Mouse (Mus musculus) embryonic facial prominence, embryonic 13.5 days (tissue): ENCODE measurements around the gene Fam71e2. TPM values are rescaled to one million over a fixed set of nuclear protein-coding genes. Genes with fewer than 3 reads are reported as not detected.

Source experiments
- ATAC-seq: fragments of 200-750 bp; cut with Nextera tagmentation; 2 replicates; pipeline ENCODE4 v1.8.0; 2017; ENCODE audit warnings: low read depth; ENCODE audit not compliant: insufficient number of reproducible peaks, insufficient read depth, low FRiP score, low TSS enrichment
- H3K27ac ChIP-seq: fragments of 300-500 bp; sonication (generic); 2 replicates; pipeline ENCODE4 v1.5.1; 2015; ENCODE audit warnings: moderate library complexity, mild to moderate bottlenecking, inconsistent platforms
- H3K27me3 ChIP-seq: fragments of 300-500 bp; sonication (generic); 2 replicates; pipeline ENCODE4 v1.6.1; 2015; ENCODE audit warnings: mild to moderate bottlenecking, inconsistent platforms
- H3K36me3 ChIP-seq: fragments of 300-500 bp; sonication (generic); 2 replicates; pipeline ENCODE4 v1.6.1; 2015; ENCODE audit warnings: mild to moderate bottlenecking, inconsistent platforms
- H3K4me1 ChIP-seq: fragments of 300-500 bp; sonication (generic); 2 replicates; pipeline ENCODE4 v1.6.1; 2015; ENCODE audit warnings: inconsistent platforms
- H3K4me2 ChIP-seq: fragments of 300-500 bp; sonication (generic); 2 replicates; pipeline ENCODE4 v1.6.1; 2015; ENCODE audit warnings: moderate library complexity, mild to moderate bottlenecking, inconsistent platforms
- H3K4me3 ChIP-seq: fragments of 300-500 bp; sonication (generic); 2 replicates; pipeline ENCODE4 v1.5.1; 2015; ENCODE audit warnings: mild to moderate bottlenecking, inconsistent platforms
- H3K9ac ChIP-seq: fragments of 300-500 bp; sonication (generic); 2 replicates; pipeline ENCODE4 v1.6.1; 2015; ENCODE audit warnings: mild to moderate bottlenecking, inconsistent platforms
- H3K9me3 ChIP-seq: fragments of 300-500 bp; sonication (generic); 2 replicates; pipeline ENCODE4 v1.6.1; 2016; ENCODE audit warnings: inconsistent platforms
- WGBS: fragments of 180-500 bp; shearing (Covaris S2); methylation state at CpG from one replicate; pipeline ENCODE4 v1.1.7; 2015; ENCODE audit warnings: mixed read lengths; 5-methylcytosine and 5-hydroxymethylcytosine counted together
- polyA plus RNA-seq: library from polyadenylated mRNA; unstranded; fragments of >200 nt; fragmentation: Nextera tagmentation; extraction: Ambion mirVana; gene quantifications from 2 replicates; pipeline ENCODE4 v1.2.1, GENCODE M21; 2015

Fam71e2 gene
- polyA plus RNA-seq, 1 experiment from 2014 or later: not detected

- peaks cover 68% of the 10 kb centered on the region for H3K27me3 ChIP-seq
- H3K9ac ChIP-seq: peak overlapping the region; percentile 55
- no peaks in the 10 kb centered on the region for H3K36me3 ChIP-seq
- H3K9me3 ChIP-seq: no peaks in the 10 kb centered on the region
- H3K4me1 ChIP-seq: peaks cover 17% of the 10 kb centered on the region
- H3K4me2 ChIP-seq: peak overlapping the region; percentile 60
- ATAC-seq: peak; percentile 65; the same call in 1 of the 2 replicates
- peak overlapping the region; percentile 41 for H3K4me3 ChIP-seq
- 1% methylated on average over 52 of the region's 56 CpGs for WGBS
- no peak overlapping the region for H3K27ac ChIP-seq
Measured at GRCm38 (mm10) chr7:4776861-4777830, 6.0 kb upstream of the Fam71e2 start.

- ATAC-seq: no peak
- H3K4me3 ChIP-seq: no peak overlapping the region
- no peaks in the 10 kb centered on the region for H3K36me3 ChIP-seq
- H3K4me1 ChIP-seq: peaks cover 17% of the 10 kb centered on the region
- no peak overlapping the region for H3K9ac ChIP-seq
- H3K9me3 ChIP-seq: no peaks in the 10 kb centered on the region
- 51% methylated on average over 10 of the region's 10 CpGs for WGBS
- H3K27me3 ChIP-seq: peaks cover 60% of the 10 kb centered on the region
- H3K27ac ChIP-seq: no peak overlapping the region
- no peak overlapping the region for H3K4me2 ChIP-seq
Measured at GRCm38 (mm10) chr7:4776131-4776530, 5.0 kb upstream of the Fam71e2 start.

- Histone ChIP-seq H3K27me3 (no peaks in the 10 kb centered on the region), H3K36me3 (no peaks in the 10 kb centered on the region), H3K4me3 (no peak overlapping the region), H3K9ac (no peak overlapping the region), H3K4me2 (no peak overlapping the region), H3K27ac (no peak overlapping the region), H3K4me1 (peaks cover 9% of the 10 kb centered on the region; the same call in 1 of the 2 replicates), H3K9me3 (no peaks in the 10 kb centered on the region)
- no peak for ATAC-seq
- WGBS: 10% methylated on average over 4 of the region's 4 CpGs
Measured at GRCm38 (mm10) chr7:4764946-4765710, 6.0 kb downstream of the Fam71e2 start.

- Histone ChIP-seq H3K4me3 (no peak overlapping the region), H3K4me1 (no peaks in the 10 kb centered on the region), H3K9ac (no peak overlapping the region), H3K36me3 (no peaks in the 10 kb centered on the region), H3K27ac (no peak overlapping the region), H3K27me3 (no peaks in the 10 kb centered on the region), H3K4me2 (no peak overlapping the region), H3K9me3 (no peaks in the 10 kb centered on the region)
- ATAC-seq: no peak
- WGBS: 54% methylated on average over 1 of the region's 1 CpGs
Measured at GRCm38 (mm10) chr7:4759670-4760069, 11.4 kb downstream of the Fam71e2 start.

- 3% methylated on average over 24 of the region's 24 CpGs for whole genome bisulfite sequencing
- peak within 1 kb of the TSS; percentile 87 for H3K27ac ChIP-seq
- peaks cover 3% of the 10 kb centered on the region; the same call in 1 of the 2 replicates for H3K36me3 ChIP-seq
Measured at GRCm38 (mm10) chr7:4752821-4753570, 18.1 kb downstream of the Fam71e2 start, which contains the start of gene Cox6b2. Cox6b2 (minus strand) TSS chr7:4753094.

GRCm38 (mm10) chr7:4751971-4752820 is 18.9 kb downstream of the Fam71e2 start:
- Histone ChIP-seq H3K36me3 (peaks cover 4% of the 10 kb centered on the region; the same call in 1 of the 2 replicates), H3K27ac (peak overlapping the region; percentile 87), H3K9ac (peak overlapping the region; percentile 44), H3K9me3 (no peaks in the 10 kb centered on the region), H3K4me3 (peak overlapping the region; percentile 48), H3K4me1 (peaks cover 16% of the 10 kb centered on the region), H3K27me3 (no peaks in the 10 kb centered on the region), H3K4me2 (peak overlapping the region; percentile 66)
- ATAC-seq: peak; percentile 79
- WGBS: 1% methylated on average over 30 of the region's 30 CpGs

More at GRCm38 (mm10) chr7:4752821-4753570, 18.1 kb downstream of the Fam71e2 start, which contains the start of gene Cox6b2:
- peak within 1 kb of the TSS; percentile 66 for H3K4me2 ChIP-seq
- no peaks in the 10 kb centered on the region for H3K9me3 ChIP-seq
- peak within 1 kb of the TSS; percentile 48 for H3K4me3 ChIP-seq
- H3K4me1 ChIP-seq: peaks cover 16% of the 10 kb centered on the region
- peak within 1 kb of the TSS; percentile 44 for H3K9ac ChIP-seq
- peak; percentile 89 for ATAC-seq
- no peaks in the 10 kb centered on the region for H3K27me3 ChIP-seq

GRCm38 (mm10) chr7:4749169-4749568 is 21.9 kb downstream of the Fam71e2 start:
- peaks cover 16% of the 10 kb centered on the region for H3K4me1 ChIP-seq
- no peak overlapping the region for H3K27ac ChIP-seq
- peaks cover 30% of the 10 kb centered on the region for H3K36me3 ChIP-seq
- no peak overlapping the region for H3K4me2 ChIP-seq
- WGBS: 79% methylated on average over 2 of the region's 2 CpGs
- no peak overlapping the region for H3K9ac ChIP-seq
- no peak overlapping the region for H3K4me3 ChIP-seq
- no peaks in the 10 kb centered on the region for H3K27me3 ChIP-seq
- no peaks in the 10 kb centered on the region for H3K9me3 ChIP-seq
- ATAC-seq: no peak

GRCm38 (mm10) chr7:4748321-4748720 is 22.8 kb downstream of the Fam71e2 start:
- WGBS: 79% methylated on average over 4 of the region's 4 CpGs
- peaks cover 16% of the 10 kb centered on the region for H3K4me1 ChIP-seq
- ATAC-seq: no peak

GRCm38 (mm10) chr7:4747156-4747899 is 23.8 kb downstream of the Fam71e2 start:
- H3K4me2 ChIP-seq: no peak overlapping the region
- H3K27me3 ChIP-seq: no peaks in the 10 kb centered on the region
- no peak overlapping the region for H3K9ac ChIP-seq
- no peak for ATAC-seq
- H3K4me1 ChIP-seq: peaks cover 13% of the 10 kb centered on the region
- H3K9me3 ChIP-seq: no peaks in the 10 kb centered on the region
- H3K36me3 ChIP-seq: peaks cover 49% of the 10 kb centered on the region
- H3K4me3 ChIP-seq: no peak overlapping the region
- WGBS: 76% methylated on average over 9 of the region's 9 CpGs
- H3K27ac ChIP-seq: no peak overlapping the region

More at GRCm38 (mm10) chr7:4748321-4748720, 22.8 kb downstream of the Fam71e2 start:
- Histone ChIP-seq H3K27me3 (no peaks in the 10 kb centered on the region), H3K27ac (no peak overlapping the region), H3K36me3 (peaks cover 39% of the 10 kb centered on the region), H3K9me3 (no peaks in the 10 kb centered on the region), H3K4me2 (no peak overlapping the region), H3K4me3 (no peak overlapping the region), H3K9ac (no peak overlapping the region)
